Mouse (Mus musculus): ENCODE data around the gene Wnt9a. TPM values are rescaled to one million over a fixed set of nuclear protein-coding genes. Genes with fewer than 3 reads are reported as not detected.

Wnt9a gene
- total RNA-seq, 1 experiment from 2014 or later: 1.1 TPM

GRCm38 (mm10) chr11:59302700-59303569 is 3.8 kb upstream of the Wnt9a start:
- peak; percentile 91 for DNase-seq

DNA sequence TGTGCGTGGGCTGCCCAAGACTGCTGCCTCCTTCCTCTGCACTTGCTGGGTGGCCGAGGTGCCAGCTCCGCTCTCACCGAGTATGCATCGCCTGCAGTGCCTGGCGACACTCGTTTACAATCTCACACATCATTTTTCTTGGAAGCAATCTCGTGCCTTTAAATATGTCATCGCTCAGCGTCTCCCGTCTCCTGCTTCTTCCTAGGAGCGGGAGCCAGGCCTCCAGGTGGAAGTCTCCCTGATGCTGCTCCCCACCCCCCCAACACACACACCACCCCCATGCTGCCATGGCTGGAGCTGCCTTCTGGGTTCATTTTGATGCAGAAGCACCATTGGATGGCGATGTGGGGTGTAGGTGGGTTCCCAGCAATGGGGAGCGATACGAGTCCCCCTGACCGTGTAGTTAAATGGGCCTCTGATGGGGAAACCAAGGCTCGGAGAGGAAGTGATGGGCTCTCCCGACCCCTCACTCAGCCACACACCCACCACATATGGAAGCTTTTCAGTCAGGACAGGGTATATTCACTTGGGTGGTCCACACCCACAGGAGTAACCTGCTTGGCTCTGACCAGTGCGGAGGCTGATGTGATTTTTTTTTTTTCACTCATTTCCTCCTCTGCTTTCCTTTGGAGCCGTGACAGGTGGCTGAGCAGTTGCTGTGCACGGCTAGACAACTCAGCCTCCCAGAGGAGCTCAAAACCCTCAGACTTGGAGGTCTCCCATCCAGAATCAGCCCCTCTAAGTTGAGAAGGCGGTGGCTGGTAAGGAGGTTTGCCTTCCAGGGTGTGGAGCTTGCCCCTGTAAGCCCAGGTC is 1.5 kb upstream of the Wnt9a start:
- DNase-seq: no peak

- no peak for DNase-seq
These were observed 910 bp upstream of the Wnt9a start for GRCm38 (mm10) chr11:59305821-59306215.

GRCm38 (mm10) chr11:59307422-59308163 is 865 bp downstream of the Wnt9a start:
- peak; percentile 92 for DNase-seq

GRCm38 (mm10) chr11:59308164-59308542 is 1.4 kb downstream of the Wnt9a start:
- peak; percentile 44 for DNase-seq

DNA sequence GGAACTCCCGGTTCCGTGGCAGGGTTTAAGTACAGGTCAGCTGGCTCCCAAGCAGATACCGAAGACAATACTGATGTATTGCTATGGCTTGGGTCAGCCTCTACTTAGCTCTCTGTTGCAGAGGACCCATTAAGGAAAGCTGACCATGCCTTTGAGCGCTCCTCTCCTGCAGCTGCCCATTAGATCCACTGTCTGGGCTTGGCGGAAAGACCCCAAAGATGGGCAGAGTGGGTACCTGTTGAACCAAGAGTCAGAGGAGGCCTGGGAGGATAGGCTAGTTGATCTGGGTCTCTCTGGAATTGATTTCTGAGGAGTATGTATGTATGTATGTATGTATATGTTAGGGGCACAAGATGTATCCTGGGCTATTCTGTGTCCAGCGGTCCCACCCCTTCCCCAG is 1.9 kb downstream of the Wnt9a start:
- DNase-seq: no peak

DNA sequence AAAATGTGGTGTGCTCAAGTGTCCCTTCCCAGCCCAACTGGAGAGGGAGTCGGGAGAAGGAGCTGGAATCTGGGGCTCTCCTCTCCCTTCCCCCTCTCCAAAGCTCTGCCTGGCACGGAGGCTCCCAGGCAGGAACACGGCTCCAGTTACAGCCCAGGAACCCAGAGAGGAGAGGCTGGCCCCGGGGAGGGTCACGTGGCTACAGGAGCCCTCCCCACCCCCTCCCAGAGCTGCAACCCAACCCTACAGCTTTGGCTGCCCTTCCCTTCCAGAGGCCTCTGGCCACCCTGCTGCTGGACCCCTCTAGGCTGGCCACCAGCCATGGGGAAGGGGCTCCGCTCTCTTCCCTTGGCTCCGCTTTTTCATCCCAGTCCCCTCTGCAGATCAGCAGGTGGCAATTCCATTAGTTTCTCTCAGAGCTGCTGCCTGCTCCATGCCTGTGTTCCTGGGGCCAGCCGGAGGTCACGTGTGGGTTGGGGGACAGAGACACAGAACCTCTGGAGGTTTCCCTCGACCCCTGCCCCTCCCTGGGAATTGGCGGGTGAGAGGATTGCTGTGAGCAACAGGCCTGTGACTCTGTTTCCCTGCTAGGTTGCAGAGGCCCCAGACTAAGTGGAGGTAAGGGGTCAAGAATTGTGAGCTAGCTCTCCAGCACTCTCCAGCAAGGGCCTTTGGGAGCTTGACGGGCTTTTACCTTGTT is 2.5 kb downstream of the Wnt9a start:
- DNase-seq: peak; percentile 31

GRCm38 (mm10) chr11:59309976-59310375 is 3.2 kb downstream of the Wnt9a start:
- DNase-seq: no peak

DNA sequence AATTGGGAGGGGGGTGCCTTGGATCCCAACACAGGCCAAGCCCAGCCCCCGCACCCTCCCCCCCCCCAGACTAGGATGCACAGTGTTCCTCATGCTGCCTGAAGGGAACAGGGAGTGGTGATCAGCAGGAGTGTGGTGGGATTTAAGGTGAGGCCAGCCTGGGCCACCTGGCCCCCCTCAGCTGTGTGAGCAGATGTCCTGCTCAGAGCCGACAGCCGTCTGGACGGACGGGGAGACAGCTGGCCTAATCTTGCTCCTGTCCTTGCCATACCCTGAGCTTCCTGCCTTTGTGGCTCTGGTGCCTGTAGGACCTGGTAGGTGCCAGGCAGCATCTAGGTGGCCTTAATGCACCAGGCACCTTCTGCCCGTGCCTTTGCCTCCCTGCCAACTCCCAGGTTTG is 5.3 kb downstream of the Wnt9a start:
- DNase-seq: no peak

DNA sequence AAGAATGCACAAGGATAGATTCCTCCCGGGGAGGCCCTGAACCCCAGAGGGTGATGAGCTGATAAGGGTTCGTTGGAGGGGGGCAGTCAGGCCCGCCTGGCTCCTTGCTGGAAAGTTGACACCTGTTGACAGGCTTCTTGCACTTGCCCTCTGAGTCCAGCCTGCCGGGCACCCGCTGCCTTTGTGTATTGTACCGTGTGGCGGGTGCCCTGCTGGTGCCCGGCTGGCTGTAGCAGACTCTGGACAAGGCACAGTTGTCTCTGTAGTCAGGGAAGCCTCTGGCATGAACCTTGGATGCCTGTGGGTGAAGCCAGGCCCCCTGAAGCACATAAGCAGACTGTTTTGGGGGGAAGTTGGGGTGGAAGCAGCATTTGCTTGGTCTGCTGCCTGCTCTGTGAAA is 5.8 kb downstream of the Wnt9a start:
- no peak for DNase-seq

DNA sequence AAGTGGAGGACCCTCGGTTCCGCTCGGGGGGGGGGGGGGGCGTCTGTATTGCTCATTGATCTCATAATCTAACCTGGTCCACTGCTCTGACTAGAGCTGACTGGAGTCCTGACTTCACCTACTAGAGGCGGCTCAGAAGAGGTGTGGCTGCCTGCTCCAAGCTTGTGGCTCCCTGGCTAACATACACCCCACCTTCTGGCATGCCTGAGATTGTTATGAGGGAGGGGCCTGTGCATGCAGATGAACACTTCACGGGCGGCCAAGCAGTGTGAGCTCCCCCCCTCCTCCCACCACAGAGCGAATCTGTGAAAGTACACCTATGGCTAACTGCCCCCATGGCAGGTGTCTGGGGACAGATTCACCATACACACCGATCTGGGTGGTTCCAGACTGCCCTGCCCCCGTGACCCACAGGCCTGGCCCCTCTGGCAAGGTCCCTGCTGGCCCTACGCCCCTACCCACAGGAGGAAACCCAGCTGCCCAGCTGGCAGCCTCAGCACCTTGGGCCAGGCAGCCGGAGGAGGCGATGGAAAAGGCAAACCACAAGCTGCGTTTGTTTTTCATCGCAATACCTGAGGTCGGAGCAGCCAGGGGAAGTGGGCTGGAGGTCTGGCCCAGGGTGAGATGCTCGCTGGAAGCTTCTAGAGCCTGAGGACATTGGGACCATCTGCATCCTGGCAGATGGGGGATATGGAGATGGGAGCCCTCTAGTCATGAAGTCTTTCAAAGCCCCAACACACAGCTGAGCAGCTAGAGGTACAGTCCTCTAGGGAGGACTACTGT is 6.5 kb downstream of the Wnt9a start:
- no peak for DNase-seq

GRCm38 (mm10) chr11:59313944-59314343 is 7.2 kb downstream of the Wnt9a start:
- DNase-seq: no peak

DNA sequence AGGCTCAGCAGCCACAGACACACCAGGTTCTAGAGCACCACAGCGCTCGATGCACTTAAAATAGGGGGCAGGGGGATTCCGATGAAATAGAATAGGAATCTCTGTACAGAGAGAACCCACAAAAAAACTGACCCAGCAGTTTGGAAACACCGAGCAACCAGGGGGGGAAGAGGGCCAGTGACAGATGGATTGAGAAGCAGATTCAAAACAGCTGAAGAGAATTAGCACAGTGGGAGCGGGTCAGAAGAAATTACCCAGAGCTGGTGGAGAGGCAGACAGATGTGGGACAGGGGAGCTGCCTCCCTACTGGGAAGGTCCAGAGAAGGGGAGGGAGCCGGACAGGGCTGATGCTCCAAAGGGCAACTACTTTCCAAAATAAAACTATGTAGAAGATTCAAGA is 9.8 kb downstream of the Wnt9a start:
- DNase-seq: no peak

- DNase-seq: no peak
These were observed 16.3 kb downstream of the Wnt9a start for GRCm38 (mm10) chr11:59322988-59323387.

DNA sequence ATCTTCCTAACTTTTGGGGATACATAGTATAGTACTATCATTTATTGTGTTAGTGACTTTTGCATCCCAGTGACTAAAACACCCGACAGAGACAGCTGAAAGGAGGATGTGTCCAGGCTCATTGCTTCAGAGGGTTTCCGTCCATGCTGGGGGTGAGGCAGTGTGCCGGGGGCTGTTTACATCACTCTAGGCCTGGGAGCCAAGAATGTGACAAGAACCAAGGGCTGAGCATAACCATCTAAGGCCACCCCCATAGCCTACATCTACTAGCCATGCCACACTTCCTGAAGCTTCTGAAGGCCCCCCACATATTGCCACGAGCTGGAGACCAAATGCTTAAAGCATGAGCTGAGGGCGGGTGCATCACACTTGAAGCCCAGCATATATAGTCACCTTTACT is 18.0 kb downstream of the Wnt9a start:
- no peak for DNase-seq

- DNase-seq: no peak
These were observed 20.9 kb downstream of the Wnt9a start for GRCm38 (mm10) chr11:59327625-59328024.

DNA sequence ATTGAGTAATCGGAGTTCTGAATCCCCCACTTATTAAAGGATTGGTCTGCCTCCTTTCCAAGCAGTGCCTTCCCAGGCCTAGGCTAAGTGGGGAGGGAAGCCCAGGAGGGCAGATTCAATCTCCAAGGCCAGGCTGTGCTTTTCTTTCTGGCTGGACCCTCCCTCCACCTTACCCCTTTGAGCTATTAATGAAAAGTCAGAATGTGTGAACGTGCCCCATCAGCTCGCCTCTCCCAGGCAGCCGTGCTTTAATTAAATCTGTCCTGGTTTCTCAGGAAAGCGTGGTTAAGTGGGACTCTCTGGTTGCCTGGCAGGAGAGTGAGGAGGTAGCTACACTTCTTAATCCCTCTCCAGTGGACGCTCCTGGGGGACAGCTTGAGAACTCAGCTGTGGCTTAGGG is 22.9 kb downstream of the Wnt9a start:
- no peak for DNase-seq

DNA sequence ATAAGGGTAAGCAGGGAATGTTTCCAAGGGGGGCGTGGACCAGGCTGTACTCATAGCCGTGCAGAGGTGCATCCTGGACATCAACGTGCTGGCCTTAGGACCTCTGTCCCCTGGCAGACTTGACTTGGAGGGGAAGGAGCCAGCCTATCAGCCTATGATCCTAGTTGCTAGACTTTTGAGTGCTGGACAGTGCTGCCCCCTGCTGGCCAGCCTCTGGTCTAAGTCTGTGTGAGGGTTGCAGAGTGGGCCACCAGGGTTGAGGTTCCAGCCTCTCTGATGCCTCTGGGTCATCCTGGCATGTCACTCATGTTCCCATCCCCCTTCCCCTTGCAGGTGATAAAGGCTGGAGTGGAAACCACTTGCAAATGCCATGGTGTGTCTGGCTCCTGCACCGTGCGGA is 23.8 kb downstream of the Wnt9a start:
- DNase-seq: peak; percentile 76

- no peak for DNase-seq
These were observed 24.6 kb downstream of the Wnt9a start for GRCm38 (mm10) chr11:59331167-59331869.

DNA sequence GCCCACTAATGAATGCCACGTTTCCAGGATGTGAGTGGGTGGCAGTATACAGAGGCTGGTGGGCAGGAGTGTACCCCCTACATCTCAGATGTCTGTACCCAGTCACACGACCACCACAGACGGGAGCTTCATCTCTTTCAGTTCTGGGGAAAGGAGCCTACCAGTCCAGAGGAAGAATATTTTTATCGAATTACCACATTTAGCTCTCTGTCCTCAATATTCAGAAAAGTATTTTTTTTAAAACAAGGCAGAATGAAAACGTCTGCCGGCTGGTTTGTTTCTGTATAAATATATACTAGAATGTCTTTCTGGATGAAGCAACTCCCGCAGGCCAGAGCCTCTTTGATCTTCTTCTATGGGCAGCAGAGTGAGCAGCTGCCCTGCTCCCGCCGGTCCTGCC is 26.2 kb downstream of the Wnt9a start:
- DNase-seq: no peak

- no peak for DNase-seq
These were observed 28.4 kb downstream of the Wnt9a start for GRCm38 (mm10) chr11:59335150-59335549.

Data from adrenal gland, postnatal 14 days (tissue).